Mouse (Mus musculus) forebrain, embryonic 11.5 days (tissue): ENCODE results near the gene Nhs. TPM values are rescaled to one million over a fixed set of nuclear protein-coding genes. Genes with fewer than 3 reads are reported as not detected.
A peak's percentile ranks its signal among the peaks of the same experiment; 100 is the strongest.

Source experiments
- ATAC-seq: fragments of 200-750 bp; cut with Nextera tagmentation; replicated peaks from 2 replicates; pipeline ENCODE4 v1.8.0; 2017; ENCODE audit warnings: moderate TSS enrichment; ENCODE audit not compliant: low FRiP score
- DNase-seq: peaks from one replicate; pipeline ENCODE4 v3.0.0-alpha.2; 2017; ENCODE audit warnings: low spot score
- H3K27ac ChIP-seq: fragments of 300-500 bp; sonication (generic); 2 replicates; pipeline ENCODE4 v1.5.1; 2014; ENCODE audit warnings: low read depth, low read length
- H3K27me3 ChIP-seq: fragments of 300-500 bp; sonication (generic); 2 replicates; pipeline ENCODE4 v1.6.1; 2014; ENCODE audit warnings: mild to moderate bottlenecking, low read length, mixed read lengths; ENCODE audit not compliant: control insufficient read depth, insufficient read depth
- H3K36me3 ChIP-seq: fragments of 300-500 bp; sonication (generic); 2 replicates; pipeline ENCODE4 v1.6.1; 2014; ENCODE audit warnings: mild to moderate bottlenecking, low read length, moderate library complexity, mixed read lengths; ENCODE audit not compliant: control insufficient read depth, insufficient read depth
- H3K4me1 ChIP-seq: fragments of 300-500 bp; sonication (generic); replicated peaks from 2 replicates; pipeline ENCODE4 v1.6.1; 2014; ENCODE audit warnings: low read length, mixed read lengths; ENCODE audit not compliant: control insufficient read depth, insufficient read depth
- H3K4me2 ChIP-seq: fragments of 300-500 bp; sonication (generic); 2 replicates; pipeline ENCODE4 v1.6.1; 2014; ENCODE audit warnings: low read depth, mild to moderate bottlenecking, low read length, moderate library complexity, mixed read lengths; ENCODE audit not compliant: severe bottlenecking
- H3K4me3 ChIP-seq: fragments of 300-500 bp; sonication (generic); 2 replicates; pipeline ENCODE4 v1.5.1; 2014; ENCODE audit warnings: low read depth, low read length
- H3K9ac ChIP-seq: fragments of 300-500 bp; sonication (generic); 2 replicates; pipeline ENCODE4 v1.6.1; 2014; ENCODE audit warnings: low read length
- H3K9me3 ChIP-seq: fragments of 300-500 bp; sonication (generic); 2 replicates; pipeline ENCODE4 v1.6.1; 2016; ENCODE audit warnings: low read length, mixed read lengths; ENCODE audit not compliant: control insufficient read depth
- WGBS: fragments of 180-500 bp; shearing (Covaris S2); extraction: QIAGEN DNeasy Blood & Tissue Kit; methylation state at CpG from one replicate; pipeline ENCODE4 v1.1.7; 2014; 5-methylcytosine and 5-hydroxymethylcytosine counted together
- polyA plus RNA-seq: library from polyadenylated mRNA; unstranded; fragments of >200 nt; fragmentation: Nextera tagmentation; extraction: Ambion mirVana; gene quantifications from 2 replicates; pipeline ENCODE4 v1.2.1, GENCODE M21; 2014

The Nhs gene
- polyA plus RNA-seq = 3.6 and 4.6 TPM in 2 replicates

- H3K36me3 ChIP-seq = no peaks in the 10 kb centered on the region
- WGBS = 15% methylated on average over 54 of the region's 61 CpGs
- H3K4me1 ChIP-seq = no peaks in the 10 kb centered on the region
- ATAC-seq = peak; percentile 94
- peak within 1 kb of the TSS; percentile 51 for H3K4me3 ChIP-seq
- peak; percentile 87 for DNase-seq
- H3K4me2 ChIP-seq = peak within 1 kb of the TSS; percentile 67
- H3K9ac ChIP-seq = peak within 1 kb of the TSS; percentile 70
- H3K9me3 ChIP-seq = no peaks in the 10 kb centered on the region
- H3K27me3 ChIP-seq = peaks cover 9% of the 10 kb centered on the region
- H3K27ac ChIP-seq = no peak within 1 kb of the TSS
Measured at GRCm38 (mm10) chrX:162159637-162160611, at the start of gene Nhs. Gene Nhs (minus strand): TSS chrX:162159730.

GRCm38 (mm10) chrX:162206350-162206884 lies 46.9 kb upstream of the Nhs start:
- H3K9ac ChIP-seq = no peak overlapping the region
- no peaks in the 10 kb centered on the region for H3K27me3 ChIP-seq
- H3K4me2 ChIP-seq = no peak overlapping the region
- H3K4me1 ChIP-seq = no peaks in the 10 kb centered on the region
- no peaks in the 10 kb centered on the region for H3K36me3 ChIP-seq
- no peak overlapping the region for H3K27ac ChIP-seq
- DNase-seq (no peak), ATAC-seq (no peak)
- 90% methylated on average over 2 of the region's 2 CpGs for WGBS
- H3K9me3 ChIP-seq = no peaks in the 10 kb centered on the region
- H3K4me3 ChIP-seq = no peak overlapping the region

- Histone ChIP-seq H3K4me2 (peak overlapping the region; percentile 67), H3K4me1 (no peaks in the 10 kb centered on the region), H3K4me3 (peak overlapping the region; percentile 51), H3K9ac (peak overlapping the region; percentile 70), H3K36me3 (no peaks in the 10 kb centered on the region), H3K27me3 (peaks cover 11% of the 10 kb centered on the region), H3K9me3 (no peaks in the 10 kb centered on the region), H3K27ac (no peak overlapping the region)
- ATAC-seq (peak; percentile 66), DNase-seq (peak; percentile 70)
- WGBS = 16% methylated on average over 63 of the region's 80 CpGs
Measured at GRCm38 (mm10) chrX:162158743-162159636, 540 bp downstream of the Nhs start.

GRCm38 (mm10) chrX:162158142-162158541 lies 1.4 kb downstream of the Nhs start:
- peak overlapping the region; percentile 67 for H3K4me2 ChIP-seq
- H3K4me3 ChIP-seq = peak overlapping the region; percentile 51
- no peaks in the 10 kb centered on the region for H3K36me3 ChIP-seq
- ATAC-seq = no peak
- peaks cover 11% of the 10 kb centered on the region for H3K27me3 ChIP-seq
- no peaks in the 10 kb centered on the region for H3K9me3 ChIP-seq
- WGBS = 53% methylated on average over 5 of the region's 5 CpGs
- H3K9ac ChIP-seq = peak overlapping the region; percentile 70
- no peak overlapping the region for H3K27ac ChIP-seq
- H3K4me1 ChIP-seq = no peaks in the 10 kb centered on the region
- no peak for DNase-seq

GRCm38 (mm10) chrX:162137807-162138206 lies 21.7 kb downstream of the Nhs start:
- H3K4me1 ChIP-seq = no peaks in the 10 kb centered on the region
- 50% methylated on average over 2 of the region's 2 CpGs for WGBS
- H3K9ac ChIP-seq = no peak overlapping the region
- ATAC-seq (no peak), DNase-seq (no peak)
- H3K36me3 ChIP-seq = no peaks in the 10 kb centered on the region
- H3K4me3 ChIP-seq = no peak overlapping the region
- H3K4me2 ChIP-seq = no peak overlapping the region
- H3K27ac ChIP-seq = no peak overlapping the region
- H3K9me3 ChIP-seq = no peaks in the 10 kb centered on the region
- peaks cover 16% of the 10 kb centered on the region for H3K27me3 ChIP-seq

- H3K4me3 ChIP-seq = no peak overlapping the region
- H3K36me3 ChIP-seq = no peaks in the 10 kb centered on the region
- H3K4me2 ChIP-seq = no peak overlapping the region
- 82% methylated on average over 5 of the region's 5 CpGs for WGBS
- H3K27me3 ChIP-seq = peaks cover 5% of the 10 kb centered on the region; the same call in 1 of the 2 replicates
- DNase-seq (no peak), ATAC-seq (no peak)
- H3K27ac ChIP-seq = no peak overlapping the region
- no peaks in the 10 kb centered on the region for H3K9me3 ChIP-seq
- no peak overlapping the region for H3K9ac ChIP-seq
- no peaks in the 10 kb centered on the region for H3K4me1 ChIP-seq
Measured at GRCm38 (mm10) chrX:162113257-162113656, 46.3 kb downstream of the Nhs start.

- Histone ChIP-seq H3K9ac (no peak overlapping the region), H3K9me3 (no peaks in the 10 kb centered on the region), H3K4me2 (no peak overlapping the region), H3K4me1 (no peaks in the 10 kb centered on the region), H3K36me3 (no peaks in the 10 kb centered on the region), H3K4me3 (no peak overlapping the region), H3K27me3 (peaks cover 7% of the 10 kb centered on the region; the same call in 1 of the 2 replicates), H3K27ac (no peak overlapping the region)
- ATAC-seq (no peak), DNase-seq (no peak)
- 84% methylated on average over 3 of the region's 3 CpGs for WGBS
Measured at GRCm38 (mm10) chrX:162102802-162103434, 56.6 kb downstream of the Nhs start.

GRCm38 (mm10) chrX:162098364-162098763 lies 61.2 kb downstream of the Nhs start:
- Histone ChIP-seq H3K9me3 (no peaks in the 10 kb centered on the region), H3K4me2 (no peak overlapping the region), H3K27me3 (peaks cover 2% of the 10 kb centered on the region; the same call in 1 of the 2 replicates), H3K4me1 (no peaks in the 10 kb centered on the region), H3K9ac (no peak overlapping the region), H3K4me3 (no peak overlapping the region), H3K36me3 (no peaks in the 10 kb centered on the region), H3K27ac (no peak overlapping the region)
- DNase-seq (no peak), ATAC-seq (no peak)
- WGBS = 62% methylated on average over 4 of the region's 4 CpGs
